Mouse (Mus musculus) cerebellum, postnatal 36 days (tissue): Measurements from ENCODE around the gene Txn1.

Experiments used
- DNase-seq, 2 experiments: peaks; one replicate each; pipeline ENCODE4 v3.0.0; 2021 to 2022; ENCODE audit warnings: mixed read lengths in 2 of 2

Gene Txn1

DNA sequence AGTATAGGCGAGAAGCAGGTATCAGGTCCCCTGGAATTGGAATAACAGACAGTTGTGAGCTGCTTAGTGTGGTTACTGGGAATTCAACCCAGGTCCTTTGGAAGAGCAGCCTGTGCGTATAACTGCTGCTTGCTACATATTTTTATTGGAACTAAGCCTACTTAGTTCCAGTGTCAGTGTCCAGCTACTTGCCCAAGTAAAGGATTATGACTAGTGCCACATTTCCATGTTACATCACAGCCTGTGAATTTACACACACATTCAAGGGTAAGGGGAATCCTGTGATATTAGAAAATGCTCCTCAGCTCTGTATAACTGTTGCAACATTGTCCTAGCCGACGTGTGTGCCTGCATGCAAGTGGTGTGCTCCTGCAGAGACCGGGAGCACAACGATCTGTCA lies 18.9 kb downstream of the Txn1 start:
- DNase-seq = no peak

DNA sequence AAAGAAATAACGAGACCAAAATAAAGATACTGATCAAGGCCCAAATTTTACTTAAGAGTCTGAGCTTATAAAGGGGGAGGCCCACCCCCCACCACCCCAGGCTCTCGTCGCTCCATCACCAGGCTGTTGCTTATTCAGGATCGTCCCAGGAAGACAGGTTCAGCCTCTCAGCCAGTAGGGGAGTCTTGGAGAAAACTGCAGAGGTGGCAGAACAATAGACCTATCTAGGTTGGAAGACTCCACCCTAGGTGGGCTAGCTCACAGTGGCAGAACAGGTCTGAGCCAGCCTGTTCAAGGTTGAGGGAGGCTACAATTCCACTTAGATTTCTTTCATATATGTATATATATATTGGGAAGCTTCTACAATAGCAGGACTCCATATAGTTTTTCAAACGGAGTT lies 22.0 kb downstream of the Txn1 start:
- DNase-seq = no peak

DNA sequence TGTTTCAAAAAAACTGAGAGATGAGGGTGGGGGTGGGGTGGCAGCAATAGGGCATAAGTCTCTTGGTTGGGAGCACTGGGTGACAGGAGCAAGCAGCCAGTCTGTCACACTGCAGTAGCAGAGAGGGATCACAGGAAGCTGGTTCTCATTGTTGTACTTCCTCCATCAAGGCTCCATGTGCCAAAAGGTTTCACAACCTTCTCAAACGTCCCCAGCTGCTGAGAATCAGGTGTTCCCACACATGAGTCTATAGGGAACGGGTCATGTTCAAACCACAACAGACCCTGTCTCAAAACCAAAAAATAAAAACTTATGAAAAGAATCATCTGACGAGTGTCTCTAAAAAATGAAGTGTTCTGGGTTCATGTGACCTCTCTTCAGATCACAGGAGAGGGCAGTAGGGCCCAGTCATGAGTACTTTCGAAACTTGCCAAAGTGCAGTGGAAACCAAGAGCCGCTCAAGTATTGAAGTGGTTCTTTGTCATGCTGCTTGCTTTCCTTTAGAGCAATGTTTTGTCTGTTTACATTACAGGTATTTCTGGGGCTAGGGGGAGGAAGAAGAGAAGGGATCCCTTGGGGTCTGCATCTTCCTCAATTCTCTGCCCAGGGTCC lies 25.5 kb downstream of the Txn1 start:
- no peak for DNase-seq

DNA sequence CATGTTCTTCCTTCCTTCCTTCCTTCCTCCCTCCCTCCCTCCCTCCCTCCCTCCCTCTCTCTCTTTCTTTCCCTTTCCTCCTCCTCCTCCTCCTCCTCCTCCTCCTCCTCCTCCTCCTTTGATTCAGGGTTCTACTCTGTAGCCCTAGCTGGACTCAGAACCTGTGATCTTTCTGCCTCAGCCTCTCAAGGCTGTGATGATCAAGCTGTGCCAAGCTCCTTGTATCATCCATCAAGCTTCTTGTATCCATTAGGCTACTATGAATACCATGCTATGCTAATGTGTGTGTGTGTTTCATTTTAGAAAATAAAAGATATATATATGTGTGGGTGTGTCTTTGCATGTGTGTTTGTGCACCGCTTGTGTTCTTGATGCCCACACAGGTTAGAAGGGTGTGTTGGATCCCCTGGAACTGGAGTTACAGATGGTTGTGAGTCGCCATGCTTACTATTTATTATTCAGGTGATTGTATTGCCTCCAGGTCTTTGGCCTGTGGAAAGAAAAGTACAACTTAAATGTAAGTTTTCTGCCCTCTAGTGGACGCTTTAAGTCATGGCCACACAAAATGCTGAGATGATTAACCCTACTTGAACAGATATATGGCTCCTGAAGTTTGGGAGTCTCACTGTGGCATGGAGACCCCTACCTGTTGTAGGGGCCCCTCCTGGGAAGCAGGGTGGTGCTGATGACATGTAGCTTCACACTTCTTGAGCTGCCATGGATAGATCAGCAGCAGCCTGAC lies 28.6 kb downstream of the Txn1 start:
- DNase-seq = peak in 1 of 2 experiments; percentile 27

DNA sequence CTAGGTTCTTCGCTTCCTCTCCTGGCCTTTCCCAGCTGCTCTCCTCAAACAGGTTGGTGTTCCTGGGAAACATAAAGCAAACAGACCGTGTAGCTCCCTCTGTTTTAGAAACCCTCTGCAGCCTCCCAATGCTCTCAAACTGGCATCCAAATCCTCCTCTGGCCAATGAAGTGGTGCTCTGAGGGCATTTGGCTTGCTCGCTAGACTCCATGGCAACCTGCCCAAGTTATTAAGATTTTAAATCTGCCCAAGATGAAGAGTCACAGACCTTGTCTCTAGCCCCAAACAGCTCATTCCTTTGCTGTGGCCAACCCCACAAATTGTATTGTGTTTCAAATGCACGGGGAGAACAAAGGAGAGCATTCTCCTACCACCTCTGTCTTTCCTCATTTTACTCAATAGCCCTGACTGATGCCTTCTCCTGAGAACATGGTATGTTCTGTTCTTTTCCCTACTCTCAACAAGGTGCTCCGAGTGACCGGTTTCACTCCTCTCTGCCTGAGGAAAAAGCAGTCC lies 31.6 kb downstream of the Txn1 start:
- peak in 1 of 2 experiments; percentile 12 for DNase-seq

DNA sequence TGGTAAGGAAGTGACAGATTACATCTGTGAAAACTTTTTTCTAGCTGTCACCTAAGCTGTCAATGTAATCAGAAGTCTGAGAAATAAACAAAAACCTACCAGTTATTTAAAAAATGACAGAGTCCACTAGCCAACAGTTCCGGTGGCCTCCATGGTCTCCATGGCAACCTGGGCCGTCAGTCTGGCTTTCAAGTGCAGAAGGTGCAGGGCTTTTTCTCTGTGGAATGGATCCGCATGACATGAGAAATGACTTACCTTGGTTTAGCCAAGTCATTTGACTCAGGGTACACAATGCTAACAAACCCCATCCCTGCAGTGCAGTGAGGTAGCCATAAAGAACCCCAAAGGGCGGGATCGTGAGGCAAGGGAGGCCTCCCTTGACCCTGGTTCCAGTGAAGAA lies 34.0 kb downstream of the Txn1 start:
- no peak for DNase-seq

DNA sequence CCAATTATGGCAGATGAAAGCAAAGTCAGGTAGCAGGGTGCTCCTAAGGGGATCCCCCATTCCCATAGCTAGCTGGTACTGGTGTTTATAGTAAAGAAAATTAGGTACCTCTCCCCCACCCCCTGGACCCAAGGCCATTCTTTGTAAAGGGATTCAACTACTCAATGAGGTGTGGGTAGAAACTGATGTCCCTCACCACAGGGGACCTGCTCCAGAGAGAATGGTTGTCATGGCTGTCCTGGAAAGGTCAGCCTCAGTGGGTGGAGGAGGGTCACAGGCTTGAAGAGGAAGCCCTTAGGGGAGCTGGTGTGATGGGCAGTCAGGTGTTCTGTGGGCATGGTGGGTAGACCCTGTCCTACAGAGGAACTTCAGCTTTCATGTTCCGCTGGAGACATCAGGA lies 35.7 kb downstream of the Txn1 start:
- no peak for DNase-seq

DNA sequence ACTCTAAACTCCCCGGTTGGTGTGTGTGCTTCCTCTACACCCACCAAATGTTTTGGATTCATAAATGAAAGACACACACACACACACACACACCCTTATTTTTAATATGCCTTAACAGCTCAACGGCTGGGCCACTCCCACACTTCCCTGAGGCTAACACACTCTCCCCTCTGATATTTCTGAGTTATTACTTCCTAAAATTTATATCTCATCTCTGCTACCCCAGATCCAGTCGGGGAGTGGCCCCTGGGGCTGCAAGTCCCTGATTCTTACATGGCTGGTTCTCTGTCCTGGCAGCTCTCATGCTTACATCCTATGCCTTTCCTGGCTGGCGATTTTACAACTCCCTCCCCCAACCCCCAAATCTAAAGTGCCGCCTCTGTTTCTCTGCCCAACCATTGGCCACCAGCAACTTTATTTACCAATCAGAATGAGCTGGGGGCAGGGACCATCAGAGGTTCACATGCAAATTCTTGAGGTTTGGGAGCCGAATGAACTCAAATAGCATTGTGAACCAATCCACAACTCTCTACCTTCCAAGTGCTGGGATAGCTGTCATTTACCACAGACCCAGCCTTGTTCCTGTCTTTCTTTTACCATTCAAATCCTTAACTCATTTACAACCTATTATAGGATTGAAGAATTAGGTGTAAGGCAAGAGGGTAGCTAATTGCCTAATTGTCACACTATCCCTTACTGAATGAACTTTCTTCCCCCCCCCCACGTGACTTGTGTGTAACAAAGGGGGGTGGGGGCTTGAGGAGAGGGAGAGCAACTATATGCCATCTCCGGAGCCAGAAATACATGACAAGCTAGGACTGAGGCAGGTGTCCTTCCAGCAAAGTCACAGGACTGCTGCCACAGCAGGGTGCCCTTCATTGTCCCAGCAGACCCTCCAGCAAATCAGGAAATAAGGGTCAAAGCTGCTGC lies 36.5 kb downstream of the Txn1 start:
- no peak for DNase-seq

DNA sequence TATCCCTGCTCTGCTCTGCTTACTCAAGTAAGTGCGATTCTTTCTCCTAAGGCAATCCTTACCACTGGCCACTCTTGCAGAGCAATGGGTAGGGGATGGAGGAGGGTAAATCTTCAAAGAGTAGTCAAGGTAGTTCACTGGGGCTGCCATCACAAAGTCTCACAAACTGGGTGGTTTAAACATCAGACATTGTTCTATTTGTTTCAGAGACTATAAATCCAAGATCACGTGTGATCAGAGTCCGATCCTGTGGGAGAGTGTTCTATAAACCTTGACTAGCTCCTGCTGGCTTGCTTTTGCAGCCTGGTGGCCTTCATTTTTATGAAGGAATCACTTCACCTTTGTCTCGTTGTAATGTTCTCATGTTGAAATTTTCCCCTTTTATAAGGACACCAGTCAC lies 39.5 kb downstream of the Txn1 start:
- DNase-seq = no peak

DNA sequence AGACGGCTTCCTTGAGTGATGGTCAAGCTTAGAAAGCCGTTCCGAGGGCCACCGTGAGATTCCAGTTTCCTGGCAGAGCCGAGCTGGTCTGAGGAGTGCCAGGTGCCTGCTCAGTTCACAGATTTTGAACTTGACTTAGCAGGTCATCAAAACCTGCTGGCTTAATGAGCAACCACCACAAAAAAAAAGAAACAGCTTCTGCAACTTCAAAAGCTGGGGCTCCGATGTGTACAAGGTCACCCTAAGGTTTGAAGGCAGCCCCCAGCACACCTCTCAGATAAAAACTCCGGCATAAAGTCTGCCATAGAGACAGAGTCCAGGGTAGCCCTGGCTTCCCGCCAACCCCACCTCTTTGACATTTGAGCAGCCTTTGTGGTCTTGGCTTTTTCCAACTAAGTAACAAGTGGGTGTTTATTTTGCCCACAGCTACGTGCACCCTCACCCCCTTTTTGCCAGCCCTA lies 40.0 kb downstream of the Txn1 start, which contains the start of gene D630039A03Rik:
Gene D630039A03Rik (minus strand): TSS at position 97 of the 461 bp plus-strand sequence.
- peak; percentile 43 to 47 for DNase-seq

DNA sequence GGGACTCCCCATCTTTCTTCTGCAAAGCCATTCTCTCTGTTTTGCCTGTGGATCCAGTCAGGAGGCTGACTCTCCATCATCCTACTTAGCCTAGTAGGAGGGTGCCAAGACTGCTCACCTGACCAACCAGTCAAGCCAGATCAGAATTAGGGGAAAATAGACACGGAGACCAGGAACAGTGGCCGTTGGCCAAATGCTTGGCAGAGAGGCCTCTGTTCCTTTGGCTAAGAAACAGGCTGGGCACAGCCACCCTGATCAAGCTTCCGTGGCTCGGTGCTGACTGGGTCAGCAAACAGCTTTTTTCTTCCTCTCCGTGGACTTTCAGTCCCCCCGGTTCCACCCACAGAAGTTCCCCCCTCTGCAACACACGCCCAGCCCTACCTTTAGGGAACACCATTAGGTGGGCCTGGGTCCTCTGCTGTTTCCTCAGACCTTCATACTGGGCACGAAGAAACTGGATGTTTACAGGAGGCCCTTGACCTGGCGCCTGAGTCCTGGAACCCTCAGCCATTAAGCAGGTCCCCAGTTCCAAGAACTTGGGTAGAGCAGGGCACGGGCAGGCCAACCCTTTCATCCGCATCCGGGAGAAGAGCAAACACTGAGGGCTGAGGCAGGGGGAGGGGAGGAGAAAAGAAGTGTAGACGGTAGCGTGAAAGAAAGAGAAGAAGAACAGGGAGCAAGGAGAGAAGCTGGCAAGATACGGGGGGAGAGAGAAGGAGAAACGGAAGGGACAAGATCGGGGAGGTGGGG lies 40.8 kb downstream of the Txn1 start:
- peak; percentile 78 to 80 for DNase-seq

DNA sequence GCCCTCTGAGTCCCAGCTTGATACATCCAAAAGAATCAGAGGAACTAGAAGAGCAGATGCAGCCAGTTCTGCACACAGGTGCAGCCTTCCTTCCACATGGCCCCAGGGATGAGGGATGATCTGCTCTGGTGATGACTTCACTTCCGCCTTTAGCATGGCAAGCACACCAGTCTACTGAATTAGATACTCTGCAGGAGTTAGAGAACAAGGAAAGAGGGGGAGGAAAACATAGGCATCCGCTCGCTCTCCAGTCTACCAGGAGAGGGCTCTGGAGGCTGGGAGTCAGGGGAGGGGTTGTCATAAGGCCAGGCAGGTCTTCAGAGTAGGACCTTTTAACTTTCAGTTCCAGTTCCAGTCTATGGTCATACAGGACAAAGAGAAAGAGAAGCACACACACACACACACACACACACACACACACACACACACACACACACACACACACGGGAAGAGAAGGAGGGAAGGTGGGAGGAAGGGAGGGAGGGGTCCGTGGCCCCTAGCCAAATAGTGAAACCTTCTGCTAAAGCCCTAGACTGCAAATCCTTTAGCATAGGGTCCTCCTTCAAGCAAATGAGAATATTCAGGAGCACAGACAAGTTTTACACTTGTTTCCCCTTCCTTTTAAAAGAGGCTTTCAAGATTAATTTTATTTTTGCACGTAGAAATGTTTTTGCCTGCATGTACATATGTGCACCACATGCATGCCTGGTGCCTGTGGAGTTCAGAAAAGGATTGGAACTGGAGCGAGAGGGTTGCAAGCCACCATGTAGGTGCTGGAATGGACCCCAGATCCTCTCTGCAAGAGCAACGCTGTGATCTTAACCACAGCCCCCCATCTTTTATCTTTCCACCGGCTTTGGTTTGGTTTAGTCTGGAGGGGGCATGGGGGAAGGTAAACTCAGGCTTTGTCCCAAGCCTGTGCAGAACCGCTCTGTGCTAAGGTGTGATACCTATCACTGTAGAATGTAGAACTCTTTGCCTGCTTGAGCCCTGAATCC lies 41.7 kb downstream of the Txn1 start:
- DNase-seq = peak in 1 of 2 experiments; percentile 8

DNA sequence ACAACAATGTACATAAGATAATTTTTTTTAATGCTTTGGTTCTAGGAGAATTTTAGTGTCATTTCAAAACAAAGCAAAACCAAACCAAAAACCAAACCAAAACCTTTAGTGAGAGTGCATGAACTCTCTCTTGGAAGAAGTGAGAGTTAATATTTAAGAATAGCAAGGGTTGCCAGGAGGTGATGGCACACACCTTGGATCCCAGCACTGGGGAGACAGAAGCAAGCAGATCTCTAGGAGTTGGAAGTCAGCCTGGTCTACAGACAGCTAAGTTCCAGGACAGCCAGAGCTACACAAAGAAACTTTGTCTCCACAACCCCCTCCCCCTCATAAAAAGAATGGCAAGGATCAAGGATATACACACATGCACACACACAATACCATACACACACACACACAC lies 43.2 kb downstream of the Txn1 start:
- DNase-seq = no peak

DNA sequence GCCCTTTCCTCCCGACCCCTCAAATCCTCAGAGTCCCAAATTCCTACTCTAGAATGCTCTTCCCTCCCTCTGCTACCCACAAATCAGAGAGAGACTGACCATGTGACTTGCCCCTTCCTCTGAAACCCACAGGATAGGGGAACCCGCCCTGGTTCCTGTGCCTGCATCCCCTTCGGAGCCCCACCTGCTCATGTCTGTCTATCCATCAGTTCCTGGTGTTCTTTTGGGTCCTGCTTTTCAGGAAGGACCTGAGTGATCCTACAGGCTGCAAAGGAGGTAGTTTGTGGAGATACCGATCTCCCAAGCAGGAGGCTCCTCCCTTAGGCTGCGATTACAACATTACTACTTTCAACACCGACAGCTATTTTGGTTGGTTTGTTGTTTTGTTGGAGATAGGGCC lies 47.4 kb downstream of the Txn1 start:
- DNase-seq = no peak

DNA sequence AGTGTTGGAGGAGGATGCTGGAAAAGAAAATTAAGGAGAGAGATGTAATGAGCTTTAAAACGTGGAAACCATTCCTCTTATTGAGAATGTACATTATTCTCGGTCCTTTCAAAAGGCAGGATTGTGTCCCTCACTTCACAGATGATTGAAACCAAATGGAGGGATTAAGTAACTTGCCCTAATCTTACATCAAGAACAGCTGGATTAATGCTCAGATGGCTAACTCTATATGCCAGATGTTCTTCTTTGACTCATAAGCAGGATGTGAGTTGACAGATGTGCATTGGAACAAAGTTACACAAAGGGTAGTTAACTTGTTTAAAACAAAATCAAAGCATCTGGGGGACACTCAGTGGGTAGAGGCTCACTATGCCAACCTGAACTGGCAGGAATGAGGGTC lies 49.5 kb downstream of the Txn1 start:
- DNase-seq = no peak

DNA sequence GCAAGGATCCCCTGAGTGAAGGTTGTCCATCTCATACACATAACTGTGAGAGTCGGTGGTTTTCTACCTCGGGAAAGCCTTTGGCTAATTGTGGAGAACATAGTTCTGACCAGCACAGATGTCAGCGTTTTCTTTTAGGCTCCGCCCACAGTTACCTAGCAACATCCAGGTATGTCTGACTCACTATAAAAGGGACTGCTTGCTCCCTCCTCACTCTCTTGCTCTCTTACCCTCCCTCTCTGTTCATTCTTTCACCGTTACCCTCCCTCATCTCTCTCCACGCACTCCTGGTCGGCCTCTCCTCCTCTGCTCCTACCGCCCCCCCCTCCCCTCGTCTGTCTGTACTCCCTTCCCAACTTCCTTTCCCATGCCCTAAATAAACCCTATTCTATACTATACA lies 51.6 kb downstream of the Txn1 start:
- no peak for DNase-seq

DNA sequence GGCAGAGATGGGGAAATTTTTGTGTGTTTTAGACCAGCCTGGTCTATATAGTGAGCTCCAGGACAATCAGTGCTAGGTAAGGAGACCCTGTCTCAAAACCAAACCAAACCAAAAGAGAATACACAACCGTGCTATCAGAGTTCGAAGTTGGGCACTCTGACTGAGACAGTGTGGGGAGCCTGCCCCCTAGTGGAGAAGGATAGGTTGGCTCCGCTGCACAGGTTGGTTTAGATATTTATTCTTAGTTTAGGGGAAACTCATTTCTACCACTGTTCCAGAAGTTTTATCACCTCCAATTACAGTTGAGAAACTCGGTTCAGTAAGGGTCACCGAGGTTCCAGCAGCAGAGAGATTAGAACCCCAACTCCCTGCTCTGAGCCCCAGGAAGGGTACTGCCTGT lies 52.0 kb downstream of the Txn1 start:
- peak; percentile 61 to 67 for DNase-seq

DNA sequence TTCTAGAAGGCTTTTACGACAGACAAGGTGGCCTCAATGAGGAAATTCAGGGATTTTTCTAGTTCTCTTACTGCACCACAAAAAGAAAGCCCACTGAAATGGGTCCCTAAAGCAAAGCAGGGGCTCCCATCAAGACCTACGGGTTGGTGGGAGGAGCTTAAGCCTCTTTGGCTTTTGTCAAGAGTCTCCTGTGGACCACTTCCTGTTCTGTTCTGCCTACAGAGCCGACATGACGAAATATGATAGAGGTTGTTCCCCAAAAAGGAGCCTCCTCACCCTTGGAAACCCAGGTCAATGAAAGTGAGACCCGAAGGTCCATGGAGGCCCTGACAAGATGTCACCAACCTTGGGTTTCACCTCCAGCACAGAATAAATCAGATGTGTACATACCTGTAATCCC lies 53.6 kb downstream of the Txn1 start:
- DNase-seq = no peak

DNA sequence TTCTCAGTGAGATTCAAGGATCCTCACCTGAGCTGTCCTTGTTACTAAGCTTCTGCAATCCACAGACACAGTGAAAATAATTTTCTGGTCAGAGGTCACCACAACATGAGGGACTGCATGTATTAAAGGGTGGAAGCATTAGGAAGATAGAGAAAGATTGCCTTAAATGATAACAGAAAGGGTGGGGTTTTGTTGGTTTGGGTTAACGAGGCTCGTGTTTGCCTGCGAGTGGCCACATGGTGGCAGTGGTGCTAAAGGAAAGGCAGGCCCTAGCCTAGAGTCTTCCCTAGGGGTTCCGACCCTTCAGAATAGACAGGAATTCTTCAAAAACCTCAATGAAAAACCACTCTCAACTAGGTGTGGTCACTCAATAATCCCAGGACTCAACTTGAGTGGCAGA lies 55.0 kb downstream of the Txn1 start:
- peak; percentile 39 to 53 for DNase-seq

DNA sequence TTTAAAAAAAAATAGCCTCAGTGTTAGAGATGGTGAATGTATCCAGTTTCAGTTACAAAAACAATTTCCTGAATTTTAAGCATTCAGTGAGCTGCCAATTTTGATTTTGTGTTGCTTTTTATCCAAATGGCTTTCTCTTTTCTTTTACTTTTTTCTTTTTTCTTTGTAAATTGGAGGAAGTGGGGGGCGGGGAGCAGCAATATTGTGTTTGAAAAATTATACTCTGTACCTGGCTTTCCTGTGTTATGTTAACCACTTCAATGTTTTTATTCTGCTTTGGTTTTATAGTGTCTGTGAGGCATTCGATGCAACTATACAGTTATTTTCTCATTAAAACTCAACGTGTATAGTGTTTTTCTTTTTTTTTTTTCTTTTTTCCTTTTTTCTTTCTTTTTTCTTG lies 59.6 kb downstream of the Txn1 start:
- no peak for DNase-seq

DNA sequence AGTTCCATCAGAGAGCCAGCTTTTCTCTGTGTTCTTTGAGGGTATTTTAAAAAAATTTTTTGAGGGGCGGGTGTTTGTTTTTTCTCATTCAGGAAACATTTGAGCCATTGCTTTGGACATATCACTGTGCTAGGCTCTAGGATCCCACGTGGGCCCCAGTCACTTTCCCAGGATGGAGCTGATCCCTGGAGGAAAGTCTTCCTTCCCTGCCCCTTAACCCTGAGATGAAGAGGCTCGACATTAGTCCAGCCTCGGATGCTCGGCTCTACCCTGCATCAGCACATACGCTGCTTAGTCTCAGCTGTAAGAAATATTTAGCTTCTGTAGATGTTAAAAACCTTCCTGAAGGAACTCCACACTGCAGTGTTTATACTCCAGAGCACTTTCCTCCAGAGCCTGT lies 60.3 kb downstream of the Txn1 start:
- no peak for DNase-seq
